Mouse (Mus musculus): Measurements from ENCODE around the gene Larp7. TPM values are rescaled to one million over a fixed set of nuclear protein-coding genes. Genes with fewer than 3 reads are reported as not detected.

The Larp7 gene
- 14.3 and 14.7 TPM in 2 replicates for polyA plus RNA-seq (2012; rRNA removed)

GRCm38 (mm10) chr3:127552973-127553719 is at the start of gene Larp7, which contains the start of gene Zgrf1:
Gene Larp7, minus strand, starts transcription at chr3:127553349.
Gene Zgrf1, plus strand, starts transcription at chr3:127553489.
- peak; percentile 98 to 99 for DNase-seq (ENCODE audit: extremely low spot score in 1 of 2, low spot score in 1 of 2)

DNA sequence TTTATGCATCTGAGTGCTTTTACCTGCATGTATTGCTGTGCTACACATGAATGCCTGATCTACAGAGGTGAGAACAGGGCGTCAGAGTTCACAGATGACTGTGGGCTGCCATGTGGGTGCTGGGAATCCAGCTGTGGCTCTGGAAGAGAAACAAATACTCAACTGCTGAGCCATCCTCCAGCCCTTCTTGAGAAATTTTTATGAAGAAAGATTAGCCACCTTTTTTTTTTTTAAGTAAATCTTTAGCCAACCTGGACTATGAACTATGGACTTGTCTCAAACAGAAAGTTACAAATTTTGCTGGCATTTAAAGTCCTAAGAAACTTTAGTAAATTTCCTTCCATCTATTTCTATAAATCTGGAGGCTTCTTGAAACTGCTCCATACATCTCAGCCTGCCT is 44.0 kb upstream of the Larp7 start:
- no peak for DNase-seq (ENCODE audit: extremely low spot score in 1 of 2, low spot score in 1 of 2)

GRCm38 (mm10) chr3:127572557-127572956 is 19.4 kb upstream of the Larp7 start:
- peak; percentile 20 to 83 for DNase-seq (ENCODE audit: extremely low spot score in 1 of 2, low spot score in 1 of 2)

- no peak for DNase-seq (ENCODE audit: extremely low spot score in 1 of 2, low spot score in 1 of 2)
Measured at GRCm38 (mm10) chr3:127565129-127565528, 12.0 kb upstream of the Larp7 start.

DNA sequence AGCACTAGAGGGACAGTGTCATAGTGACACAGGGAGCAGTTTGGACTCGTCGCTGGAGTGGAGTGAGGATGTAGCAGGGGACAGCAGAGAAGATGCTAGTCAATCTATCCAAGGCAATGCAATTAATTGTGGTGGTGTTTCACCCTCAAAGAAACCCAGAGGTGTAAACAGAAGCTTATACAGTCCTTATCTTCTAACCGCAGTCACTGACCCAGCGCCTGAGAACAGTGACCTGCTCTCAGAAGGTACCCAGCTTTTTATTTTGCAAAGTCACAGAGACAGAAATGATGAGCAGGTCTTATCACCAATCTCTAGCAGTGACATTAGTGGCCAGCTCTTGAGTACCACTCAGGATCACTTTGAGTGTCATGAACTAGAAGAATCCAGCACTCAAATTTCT is 9.8 kb upstream of the Larp7 start:
- DNase-seq (ENCODE audit: extremely low spot score in 1 of 2, low spot score in 1 of 2): no peak

DNA sequence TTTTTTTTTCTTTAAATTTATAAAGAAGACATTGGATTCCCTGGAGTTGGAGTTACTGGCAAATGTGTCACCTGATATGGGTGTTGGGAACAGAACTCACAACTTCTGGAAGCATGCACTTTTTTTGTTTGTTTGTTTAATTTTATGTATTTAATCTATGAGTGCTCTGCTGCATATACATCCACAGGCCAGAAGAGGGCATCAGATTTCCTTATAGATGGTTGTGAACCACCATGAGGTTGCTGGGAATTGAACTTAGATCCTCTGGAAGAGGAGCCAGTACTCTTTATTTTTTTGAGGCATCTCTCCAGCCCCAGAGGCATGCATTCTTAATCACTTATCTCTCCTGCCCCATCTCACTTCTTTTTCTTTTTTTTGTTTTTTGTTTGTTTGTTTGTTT is 5.1 kb upstream of the Larp7 start:
- DNase-seq (ENCODE audit: extremely low spot score in 1 of 2, low spot score in 1 of 2): no peak

DNA sequence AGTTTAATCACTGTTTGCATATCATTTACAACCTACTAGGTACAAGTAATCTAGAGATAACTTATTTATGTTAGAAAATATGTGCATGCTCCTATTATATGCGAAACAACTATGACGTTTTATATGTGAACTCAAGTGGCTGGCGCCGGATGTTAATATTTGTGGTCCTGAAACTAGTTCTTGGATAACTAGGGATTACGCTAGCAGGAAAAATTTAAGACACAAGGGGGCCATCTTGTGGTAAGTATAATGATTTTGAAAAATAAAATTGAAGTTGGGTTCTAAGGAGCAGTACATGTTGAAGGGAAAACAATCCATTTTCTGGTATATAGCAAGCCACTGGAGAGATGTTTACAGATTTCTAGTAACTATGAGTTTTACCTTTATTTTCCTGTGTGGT is 1.6 kb upstream of the Larp7 start:
- DNase-seq (ENCODE audit: extremely low spot score in 1 of 2, low spot score in 1 of 2): peak in 1 of 2 experiments; percentile 48

- no peak for DNase-seq (ENCODE audit: extremely low spot score in 1 of 2, low spot score in 1 of 2)
Measured at GRCm38 (mm10) chr3:127553720-127554043, 533 bp upstream of the Larp7 start.

- no peak for DNase-seq (ENCODE audit: extremely low spot score in 1 of 2, low spot score in 1 of 2)
Measured at GRCm38 (mm10) chr3:127552434-127552972, 646 bp downstream of the Larp7 start.

GRCm38 (mm10) chr3:127547882-127548281 is 5.3 kb downstream of the Larp7 start:
- peak in 1 of 2 experiments; percentile 25 for DNase-seq (ENCODE audit: extremely low spot score in 1 of 2, low spot score in 1 of 2)

GRCm38 (mm10) chr3:127544610-127545121 is 8.5 kb downstream of the Larp7 start:
- DNase-seq (ENCODE audit: extremely low spot score in 1 of 2, low spot score in 1 of 2): no peak

GRCm38 (mm10) chr3:127543976-127544375 is 9.2 kb downstream of the Larp7 start:
- no peak for DNase-seq (ENCODE audit: extremely low spot score in 1 of 2, low spot score in 1 of 2)

GRCm38 (mm10) chr3:127539193-127539592 is 14.0 kb downstream of the Larp7 start:
- no peak for DNase-seq (ENCODE audit: extremely low spot score in 1 of 2, low spot score in 1 of 2)

DNA sequence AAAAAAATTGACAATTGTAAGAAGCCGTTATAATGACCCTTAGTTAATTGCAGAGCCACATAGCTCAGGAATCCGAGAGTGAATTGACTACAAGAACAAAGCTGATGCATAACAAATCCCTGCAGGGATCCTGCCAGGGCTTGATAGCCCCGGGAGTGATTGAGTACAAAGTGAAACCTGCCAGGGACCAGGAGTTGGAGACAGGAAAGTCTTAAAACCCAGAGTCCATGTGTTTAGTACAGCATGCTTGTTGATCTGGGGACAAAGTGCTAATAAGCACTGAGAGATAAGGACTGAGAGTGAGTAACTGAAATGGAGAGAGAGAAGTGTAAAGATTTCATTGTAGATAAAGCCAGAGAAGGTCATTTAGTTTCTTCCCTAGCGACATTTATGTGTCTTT is 22.9 kb downstream of the Larp7 start:
- no peak for DNase-seq (ENCODE audit: extremely low spot score in 1 of 2, low spot score in 1 of 2)

GRCm38 (mm10) chr3:127529824-127530223 is 23.3 kb downstream of the Larp7 start:
- no peak for DNase-seq (ENCODE audit: extremely low spot score in 1 of 2, low spot score in 1 of 2)

DNA sequence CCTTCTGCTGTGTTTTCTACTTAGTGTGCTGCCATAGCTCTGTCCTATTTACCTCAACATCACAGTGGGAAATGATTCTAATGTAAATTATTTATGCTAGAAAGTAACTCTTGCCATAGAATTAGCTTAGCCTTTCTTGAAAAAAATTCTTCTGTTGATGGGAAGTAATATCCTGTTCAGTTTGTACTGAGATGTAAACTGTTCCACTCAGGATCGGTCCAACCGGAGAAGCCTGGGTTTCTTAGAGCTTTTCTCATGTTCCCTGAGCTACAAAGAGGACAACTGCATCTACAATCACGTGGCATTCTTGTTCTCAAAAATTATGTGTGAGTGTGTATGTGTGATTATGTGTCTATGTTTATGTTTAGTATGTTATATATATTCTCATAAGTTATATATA is 23.9 kb downstream of the Larp7 start:
- DNase-seq (ENCODE audit: extremely low spot score in 1 of 2, low spot score in 1 of 2): no peak

- peak; percentile 10 to 48 for DNase-seq (ENCODE audit: extremely low spot score in 1 of 2, low spot score in 1 of 2)
Measured at GRCm38 (mm10) chr3:127527465-127528034, 25.6 kb downstream of the Larp7 start.

- no peak for DNase-seq (ENCODE audit: extremely low spot score in 1 of 2, low spot score in 1 of 2)
Measured at GRCm38 (mm10) chr3:127525188-127525819, 27.8 kb downstream of the Larp7 start.

DNA sequence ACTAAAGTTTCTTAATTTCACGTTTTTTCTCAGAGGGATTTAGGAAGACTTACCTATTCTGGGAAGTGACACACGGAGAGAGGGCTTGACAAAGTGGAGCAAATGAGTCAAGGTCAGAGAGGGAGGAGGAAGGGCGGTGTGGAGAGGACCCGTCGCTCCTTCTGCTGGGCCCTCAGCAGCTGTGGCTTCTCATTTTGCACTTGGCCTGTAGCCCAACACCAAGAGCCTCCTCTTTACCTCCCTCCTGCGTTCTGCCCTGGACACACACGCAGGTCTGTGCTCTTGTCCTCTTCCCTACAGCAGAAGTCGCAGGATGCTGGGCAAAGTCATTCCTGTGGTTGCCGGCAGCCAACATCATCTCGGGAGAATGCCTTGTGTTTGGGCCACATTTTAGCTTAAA is 32.0 kb downstream of the Larp7 start:
- no peak for DNase-seq (ENCODE audit: extremely low spot score in 1 of 2, low spot score in 1 of 2)

GRCm38 (mm10) chr3:127520300-127520699 is 32.8 kb downstream of the Larp7 start:
- DNase-seq (ENCODE audit: extremely low spot score in 1 of 2, low spot score in 1 of 2): no peak

DNA sequence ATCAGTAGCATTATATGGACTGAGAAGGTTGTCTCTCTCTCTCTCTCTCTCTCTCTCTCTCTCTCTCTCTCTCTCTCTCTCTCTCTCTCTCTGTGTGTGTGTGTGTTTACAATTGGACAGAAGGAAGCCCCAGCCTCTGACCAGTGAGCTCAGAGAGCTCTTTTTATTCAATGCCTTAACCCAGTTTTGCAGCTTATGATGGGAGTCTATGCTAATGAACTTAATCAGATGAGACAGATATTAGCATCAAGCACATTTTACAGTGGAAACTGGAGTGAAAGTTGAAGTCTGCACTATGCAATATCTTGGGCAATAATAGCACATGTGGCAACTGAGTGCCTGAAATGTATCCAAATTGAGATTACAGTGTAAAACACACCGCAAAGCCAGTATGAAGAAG is 37.9 kb downstream of the Larp7 start:
- DNase-seq (ENCODE audit: extremely low spot score in 1 of 2, low spot score in 1 of 2): no peak

All from frontal cortex, adult 2 months (tissue).